Mouse (Mus musculus) hindbrain, embryonic 11.5 days (tissue): ENCODE data around the gene Lyz1. TPM values are rescaled to one million over a fixed set of nuclear protein-coding genes. Genes with fewer than 3 reads are reported as not detected.
"Not testable (repeated sequence)": the region's sequence is repeated elsewhere in the genome, so short reads cannot be mapped to it uniquely, and the experiment has no call there.

Source experiments
- ATAC-seq: fragments of 200-750 bp; cut with Nextera tagmentation; 2 replicates; pipeline ENCODE4 v1.8.0; 2017; ENCODE audit warnings: mild to moderate bottlenecking, moderate TSS enrichment, moderate library complexity; ENCODE audit not compliant: low FRiP score
- DNase-seq: peaks from one replicate; pipeline ENCODE4 v3.0.0-alpha.2; 2015; ENCODE audit warnings: low spot score
- H3K27ac ChIP-seq: fragments of 300-500 bp; sonication (generic); 2 replicates; pipeline ENCODE4 v1.5.1; 2014; ENCODE audit warnings: mild to moderate bottlenecking, low read depth, low read length
- H3K27me3 ChIP-seq: fragments of 300-500 bp; sonication (generic); 2 replicates; pipeline ENCODE4 v1.6.1; 2014; ENCODE audit warnings: mild to moderate bottlenecking, low read length, moderate library complexity, mixed read lengths; ENCODE audit not compliant: control insufficient read depth, insufficient read depth
- H3K36me3 ChIP-seq: fragments of 300-500 bp; sonication (generic); 2 replicates; pipeline ENCODE4 v1.6.1; 2014; ENCODE audit warnings: mild to moderate bottlenecking, low read length, moderate library complexity, mixed read lengths; ENCODE audit not compliant: control insufficient read depth, insufficient read depth
- H3K4me1 ChIP-seq: fragments of 300-500 bp; sonication (generic); replicated peaks from 2 replicates; pipeline ENCODE4 v1.6.1; 2014; ENCODE audit warnings: low read length, mixed read lengths; ENCODE audit not compliant: control insufficient read depth, insufficient read depth
- H3K4me2 ChIP-seq: fragments of 300-500 bp; sonication (generic); replicated peaks from 2 replicates; pipeline ENCODE4 v1.6.1; 2014; ENCODE audit warnings: mild to moderate bottlenecking, low read depth, low read length
- H3K4me3 ChIP-seq: fragments of 300-500 bp; sonication (generic); 2 replicates; pipeline ENCODE4 v1.5.1; 2014; ENCODE audit warnings: low read depth, low read length
- H3K9ac ChIP-seq: fragments of 300-500 bp; sonication (generic); 2 replicates; pipeline ENCODE4 v1.6.1; 2014; ENCODE audit warnings: low read depth, low read length
- H3K9me3 ChIP-seq: fragments of 300-500 bp; sonication (generic); 2 replicates; pipeline ENCODE4 v1.6.1; 2016; ENCODE audit warnings: low read length; ENCODE audit not compliant: control insufficient read depth
- WGBS: fragments of 180-500 bp; shearing (Covaris S2); extraction: QIAGEN DNeasy Blood & Tissue Kit; methylation state at CpG from one replicate; pipeline ENCODE4 v1.1.7; 2014; 5-methylcytosine and 5-hydroxymethylcytosine counted together
- polyA plus RNA-seq: library from polyadenylated mRNA; unstranded; fragments of >200 nt; fragmentation: Nextera tagmentation; extraction: Ambion mirVana; gene quantifications from 2 replicates; pipeline ENCODE4 v1.2.1, GENCODE M21; 2014

The Lyz1 gene
- polyA plus RNA-seq, 1 experiment from 2014 or later = not detected

GRCm38 (mm10) chr10:117290936-117291335 lies 1.7 kb downstream of the Lyz1 start:
- H3K4me1 ChIP-seq, H3K4me2 ChIP-seq, H3K9ac ChIP-seq, H3K27me3 ChIP-seq, H3K9me3 ChIP-seq, H3K4me3 ChIP-seq, ATAC-seq, H3K36me3 ChIP-seq, H3K27ac ChIP-seq, DNase-seq: not testable (repeated sequence)
- 90% methylated on average over 6 of the region's 6 CpGs for WGBS

GRCm38 (mm10) chr10:117290046-117290870 lies 2.4 kb downstream of the Lyz1 start:
- H3K27ac ChIP-seq = no peak overlapping the region
- ATAC-seq = no peak

DNA sequence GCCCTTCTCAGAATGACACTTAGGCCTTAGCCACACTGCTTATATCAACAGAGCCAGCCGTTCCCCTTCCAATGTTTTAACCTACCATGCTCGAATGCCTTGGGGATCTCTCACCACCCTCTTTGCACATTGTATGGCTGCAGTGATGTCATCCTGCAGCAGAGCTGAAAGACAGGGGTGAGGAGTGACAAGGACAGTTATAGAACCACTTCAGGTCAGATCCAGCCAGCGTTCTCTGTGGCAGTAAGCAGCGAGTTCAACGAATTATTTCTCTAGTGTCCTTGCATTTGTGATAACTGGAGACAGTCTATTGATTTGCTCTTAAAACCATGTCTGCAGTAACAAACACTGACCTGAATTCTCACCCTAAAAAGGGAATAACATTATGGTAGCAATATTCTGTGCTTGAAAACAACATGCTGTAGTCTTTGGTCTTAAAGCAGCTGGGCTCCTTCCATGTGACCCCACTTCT lies 3.6 kb downstream of the Lyz1 start:
- H3K9ac ChIP-seq, H3K4me2 ChIP-seq, H3K4me1 ChIP-seq, H3K27ac ChIP-seq, H3K36me3 ChIP-seq, H3K9me3 ChIP-seq, H3K27me3 ChIP-seq, H3K4me3 ChIP-seq, DNase-seq, ATAC-seq: not testable (repeated sequence)
- 82% methylated on average over 5 of the region's 5 CpGs for WGBS

More at GRCm38 (mm10) chr10:117290046-117290870, 2.4 kb downstream of the Lyz1 start:
- WGBS = 52% methylated on average over 6 of the region's 6 CpGs
- DNase-seq = no peak
- Histone ChIP-seq H3K9ac (no peak overlapping the region), H3K27me3 (no peaks in the 10 kb centered on the region), H3K36me3 (no peaks in the 10 kb centered on the region), H3K4me3 (no peak overlapping the region), H3K4me2 (no peak overlapping the region), H3K4me1 (no peaks in the 10 kb centered on the region), H3K9me3 (no peaks in the 10 kb centered on the region)

- H3K4me1 ChIP-seq = no peaks in the 10 kb centered on the region
- H3K9ac ChIP-seq = no peak overlapping the region
- DNase-seq = no peak
- ATAC-seq = no peak
- no peaks in the 10 kb centered on the region for H3K9me3 ChIP-seq
- H3K4me2 ChIP-seq = no peak overlapping the region
- no peaks in the 10 kb centered on the region for H3K36me3 ChIP-seq
- no peak overlapping the region for H3K4me3 ChIP-seq
- H3K27me3 ChIP-seq = no peaks in the 10 kb centered on the region
- no peak overlapping the region for H3K27ac ChIP-seq
- 90% methylated on average over 9 of the region's 9 CpGs for WGBS
Measured at GRCm38 (mm10) chr10:117288197-117289033, 4.3 kb downstream of the Lyz1 start.

DNA sequence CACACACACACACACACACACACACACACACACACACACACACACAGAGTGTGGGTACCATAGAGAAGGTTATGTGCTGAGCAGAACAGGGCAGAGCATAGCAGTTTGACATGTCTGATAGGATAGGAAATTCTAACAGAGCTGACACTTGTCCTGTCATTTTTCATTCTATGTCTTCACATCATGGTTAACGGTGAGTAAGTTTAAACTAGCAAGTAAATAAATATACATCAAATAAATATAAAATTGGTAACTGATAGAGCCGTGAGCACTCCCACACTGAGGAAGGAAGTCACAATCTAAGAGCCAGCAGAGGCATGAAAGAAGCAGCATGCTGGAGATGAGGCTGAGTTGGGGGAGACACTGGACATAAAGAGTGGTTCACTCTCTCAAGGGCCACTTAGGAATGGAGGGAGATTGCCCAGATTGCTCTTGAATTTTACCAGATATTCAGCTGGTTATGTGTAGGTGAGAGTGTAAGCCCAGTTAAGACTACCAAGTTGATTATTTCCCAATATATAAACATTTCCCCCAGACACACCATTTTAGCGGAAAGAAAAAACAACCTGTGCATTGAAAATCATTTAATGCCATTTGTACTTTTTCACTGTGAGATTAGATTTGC lies 5.3 kb downstream of the Lyz1 start:
- Histone ChIP-seq H3K4me1 (no peaks in the 10 kb centered on the region), H3K36me3 (no peaks in the 10 kb centered on the region), H3K27me3 (no peaks in the 10 kb centered on the region), H3K27ac (no peak overlapping the region), H3K9me3 (no peaks in the 10 kb centered on the region), H3K9ac (no peak overlapping the region), H3K4me3 (no peak overlapping the region), H3K4me2 (no peak overlapping the region)
- DNase-seq (no peak), ATAC-seq (no peak)
- WGBS = 89% methylated on average over 3 of the region's 3 CpGs

- Histone ChIP-seq H3K4me3 (no peak overlapping the region), H3K36me3 (no peaks in the 10 kb centered on the region), H3K4me2 (no peak overlapping the region), H3K9me3 (no peaks in the 10 kb centered on the region), H3K27me3 (no peaks in the 10 kb centered on the region), H3K27ac (no peak overlapping the region), H3K9ac (no peak overlapping the region), H3K4me1 (no peaks in the 10 kb centered on the region)
- WGBS = 95% methylated on average over 6 of the region's 6 CpGs
- ATAC-seq = no peak
- no peak for DNase-seq
Measured at GRCm38 (mm10) chr10:117286366-117286970, 6.2 kb downstream of the Lyz1 start.

- WGBS = 91% methylated on average over 3 of the region's 7 CpGs
- H3K9ac ChIP-seq, ATAC-seq, H3K4me3 ChIP-seq, H3K36me3 ChIP-seq, H3K27me3 ChIP-seq, H3K27ac ChIP-seq, H3K4me1 ChIP-seq, H3K9me3 ChIP-seq, DNase-seq, H3K4me2 ChIP-seq: not testable (repeated sequence)
Measured at GRCm38 (mm10) chr10:117285584-117285983, 7.1 kb downstream of the Lyz1 start.
